Mouse (Mus musculus) megakaryocyte-erythroid progenitor cell, adult 5-6 weeks (primary cell): ENCODE results near the gene Xrn1. TPM values are rescaled to one million over a fixed set of nuclear protein-coding genes. Genes with fewer than 3 reads are reported as not detected.
A peak's percentile ranks its signal among the peaks of the same experiment; 100 is the strongest.
"Not testable (repeated sequence)": the region's sequence is repeated elsewhere in the genome, so short reads cannot be mapped to it uniquely, and the experiment has no call there.

Experiments used
- ATAC-seq: replicated peaks from 2 replicates; pipeline ENCODE4 v1.8.0; 2016; ENCODE audit warnings: mild to moderate bottlenecking, inconsistent platforms; ENCODE audit not compliant: severe bottlenecking, poor library complexity, low FRiP score, low TSS enrichment
- total RNA-seq, 2 experiments: library from RNA; stranded (forward) in 1 of 2; stranded (reverse) in 1 of 2; fragments of 200-1000, 215-1000 nt in 1 of 2; fragments of >200 nt in 1 of 2; fragmentation: Nextera tagmentation in 1 of 2; gene quantifications; 2 replicates each; pipeline ENCODE4 v1.2.3; 2014 to 2017

Xrn1 gene
- total RNA-seq (2014; fragmentation: Nextera tagmentation) (39.2 and 46.4 TPM in 2 replicates), total RNA-seq (2017) (22.8 and 33.1 TPM in 2 replicates)

DNA sequence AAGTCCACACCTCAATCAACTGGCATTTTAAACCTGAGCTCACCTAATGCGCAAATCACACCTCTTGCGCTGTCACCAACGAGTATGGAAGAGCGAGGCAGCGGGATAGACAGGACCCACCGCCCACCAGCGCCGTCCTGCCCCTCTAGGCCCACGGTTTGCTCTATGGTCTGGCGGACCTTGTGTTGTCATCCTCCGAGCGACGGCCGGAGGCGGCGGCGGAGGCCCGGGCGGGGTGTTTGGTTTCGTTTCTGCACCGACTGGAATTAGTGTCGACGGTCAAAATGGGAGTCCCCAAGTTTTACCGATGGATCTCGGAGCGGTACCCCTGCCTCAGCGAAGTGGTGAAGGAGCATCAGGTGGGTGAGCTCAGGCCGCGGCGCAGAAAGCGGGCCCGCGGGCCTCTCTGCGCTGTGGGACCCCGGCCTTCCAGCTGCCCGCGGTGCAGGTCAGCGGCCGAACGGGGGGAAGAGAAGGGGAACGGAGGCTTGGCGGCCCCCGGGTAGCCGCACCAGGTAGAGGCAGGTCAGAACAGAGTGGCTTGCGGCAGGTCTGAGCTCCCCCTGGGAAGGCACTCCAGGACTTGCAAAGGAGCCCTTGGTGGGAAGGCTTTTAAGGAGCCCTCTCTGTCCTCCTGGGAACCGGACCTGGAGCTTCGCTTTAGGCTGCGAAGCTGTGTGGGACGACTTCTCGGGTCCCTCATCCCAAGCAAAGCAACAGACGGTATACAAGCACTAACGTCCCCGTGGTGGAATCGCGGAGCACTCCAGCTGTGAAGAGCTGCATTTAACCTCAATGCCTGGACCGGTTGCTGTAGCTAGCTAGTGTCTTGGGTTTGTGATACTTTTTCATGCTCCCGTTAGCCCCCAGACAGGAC is at the start of gene Xrn1:
Gene Xrn1, plus strand, starts transcription at position 176 of the 877 bp plus-strand sequence.
- ATAC-seq: peak; percentile 96

GRCm38 (mm10) chr9:95932855-95933254 is 21.7 kb upstream of the Xrn1 start:
- no peak for ATAC-seq

DNA sequence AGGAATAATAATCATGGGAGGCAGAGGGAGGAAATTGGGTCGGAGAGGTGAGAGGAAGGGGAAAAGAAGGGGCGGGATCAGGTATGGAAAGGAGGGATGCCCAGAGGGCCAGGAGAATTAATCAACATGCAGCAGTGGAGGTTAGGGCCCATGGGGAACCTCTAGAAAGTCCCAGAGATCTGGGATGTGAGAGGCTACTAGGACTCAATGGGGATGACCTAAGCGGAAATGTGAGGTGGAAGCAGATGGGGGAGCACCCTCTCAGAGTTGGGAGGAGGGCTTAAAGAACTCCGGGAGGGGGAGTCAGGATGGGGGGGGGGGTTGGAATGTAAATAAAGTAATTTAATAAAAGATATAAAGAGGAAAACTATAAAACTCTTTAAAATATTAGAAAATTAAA is 902 bp upstream of the Xrn1 start:
- no peak for ATAC-seq

GRCm38 (mm10) chr9:95954226-95954584 is 355 bp upstream of the Xrn1 start:
- ATAC-seq: peak; percentile 16; the same call in 1 of the 2 replicates

- ATAC-seq: no peak
Measured at GRCm38 (mm10) chr9:95957611-95958010, 3.1 kb downstream of the Xrn1 start.

- no peak for ATAC-seq
Measured at GRCm38 (mm10) chr9:95958041-95958730, 3.6 kb downstream of the Xrn1 start.

GRCm38 (mm10) chr9:95958731-95959105 is 4.2 kb downstream of the Xrn1 start:
- not testable (repeated sequence) for ATAC-seq

DNA sequence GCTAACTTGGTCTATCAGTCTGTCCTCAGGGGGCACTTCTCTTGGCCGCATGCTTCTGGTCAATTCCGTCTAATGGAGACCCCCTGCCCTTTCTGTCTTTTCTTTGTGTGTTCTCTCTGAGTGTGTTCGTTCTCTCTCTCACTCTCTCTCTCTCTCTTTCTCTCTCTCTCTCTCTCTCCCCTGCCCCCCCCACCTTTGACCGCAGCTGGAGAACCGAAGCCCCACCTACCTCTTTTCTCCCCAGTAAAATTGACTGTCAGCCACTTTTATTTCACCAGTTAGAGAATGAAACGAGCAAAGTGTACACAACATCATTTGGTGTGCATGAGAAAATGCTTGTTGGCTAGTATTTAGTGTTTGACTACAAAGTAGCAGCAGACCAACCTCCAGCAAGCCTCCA is 4.7 kb downstream of the Xrn1 start:
- no peak for ATAC-seq

GRCm38 (mm10) chr9:95959732-95960428 is 5.3 kb downstream of the Xrn1 start:
- ATAC-seq: peak; percentile 51

- no peak for ATAC-seq
Measured at GRCm38 (mm10) chr9:95961058-95961457, 6.5 kb downstream of the Xrn1 start.

- ATAC-seq: no peak
Measured at GRCm38 (mm10) chr9:95964037-95964436, 9.5 kb downstream of the Xrn1 start.

- ATAC-seq: no peak
Measured at GRCm38 (mm10) chr9:95978279-95978678, 23.7 kb downstream of the Xrn1 start.

DNA sequence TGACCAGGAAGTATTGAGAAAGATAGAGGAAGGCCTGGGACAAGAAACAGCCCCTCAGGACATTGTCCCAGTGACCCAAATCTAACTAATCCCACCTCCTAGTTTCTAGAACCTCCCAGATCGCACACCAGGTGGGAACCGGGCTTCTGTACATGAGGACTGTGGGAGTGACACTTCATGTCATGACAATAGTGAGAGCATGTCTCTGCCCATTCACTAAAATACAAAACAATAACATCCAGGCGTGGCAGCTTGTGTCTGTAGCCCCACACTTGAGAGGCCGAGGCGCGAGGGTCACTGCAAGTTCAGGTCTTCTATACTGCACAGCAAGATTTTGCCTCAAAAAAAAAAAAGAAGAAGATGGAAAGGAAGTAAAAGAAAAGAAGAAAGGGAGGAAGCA is 25.3 kb downstream of the Xrn1 start:
- no peak for ATAC-seq

- ATAC-seq: no peak
Measured at GRCm38 (mm10) chr9:95992255-95992654, 37.7 kb downstream of the Xrn1 start.

- ATAC-seq: no peak
Measured at GRCm38 (mm10) chr9:96004455-96004854, 49.9 kb downstream of the Xrn1 start.

DNA sequence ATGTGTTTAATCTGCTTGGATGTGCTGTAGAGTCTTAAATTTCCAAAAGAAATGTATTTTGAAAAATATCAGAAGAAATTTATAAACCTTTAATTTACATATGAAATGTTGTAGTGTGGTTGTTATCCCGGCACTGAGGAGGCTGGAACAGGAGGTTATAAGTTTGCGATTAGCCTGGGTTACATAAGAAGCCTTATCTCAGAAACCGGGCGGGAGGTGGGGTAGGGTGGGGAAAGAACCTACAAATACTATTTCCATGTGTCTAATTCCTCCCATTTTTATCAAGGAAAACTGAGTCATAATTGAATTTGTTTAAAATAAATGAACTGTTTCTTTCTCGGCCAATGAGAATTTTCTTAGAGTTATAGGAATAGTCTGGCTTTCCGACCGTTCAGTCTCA is 56.1 kb downstream of the Xrn1 start:
- peak; percentile 71 for ATAC-seq

- no peak for ATAC-seq
Measured at GRCm38 (mm10) chr9:96023921-96024320, 69.4 kb downstream of the Xrn1 start.

DNA sequence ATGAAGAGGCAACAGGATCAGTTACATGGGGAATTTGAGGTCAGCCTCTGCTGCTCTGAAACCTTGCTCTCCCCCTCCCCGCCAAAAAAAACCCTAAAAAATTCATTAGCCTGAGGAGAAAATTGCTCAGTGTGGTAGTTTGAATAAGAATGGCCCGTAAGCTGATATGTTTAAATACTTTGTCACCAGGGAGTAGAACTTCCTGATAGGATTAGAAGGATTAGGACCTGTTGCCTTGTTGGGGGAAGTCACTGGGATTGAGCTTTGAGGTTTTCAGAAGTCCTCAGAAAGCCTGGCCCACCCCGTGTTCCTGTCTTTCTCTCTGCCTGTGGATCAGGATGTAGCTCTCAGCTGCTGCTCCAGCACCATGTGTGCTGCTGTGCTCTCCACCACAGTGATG is 73.4 kb downstream of the Xrn1 start:
- ATAC-seq: no peak

DNA sequence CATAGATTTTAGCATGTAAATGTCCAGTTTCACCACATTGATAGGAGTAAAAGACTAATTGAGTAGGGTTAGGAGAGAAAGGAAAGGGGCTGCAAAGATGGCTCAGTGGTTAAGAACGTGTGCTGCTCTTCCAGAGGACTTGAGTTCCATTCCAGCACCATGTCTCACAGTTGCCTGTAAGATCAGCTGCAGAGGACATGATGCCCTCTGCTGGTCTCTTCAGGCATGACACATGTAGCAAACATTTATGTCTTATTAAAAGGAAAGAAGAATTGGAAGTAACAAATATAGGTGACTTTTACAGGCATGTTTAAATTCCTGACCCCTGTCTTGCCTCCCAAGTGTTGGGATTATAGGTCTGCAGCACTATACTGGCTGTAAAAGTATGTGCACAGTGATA is 74.3 kb downstream of the Xrn1 start:
- ATAC-seq: peak; percentile 68; the same call in 1 of the 2 replicates

GRCm38 (mm10) chr9:96029886-96030285 is 75.3 kb downstream of the Xrn1 start:
- ATAC-seq: no peak
